Mouse (Mus musculus) stomach, postnatal 0 days (tissue): Measurements from ENCODE around the gene L3mbtl4.

ENCODE experiments used
- CTCF ChIP-seq: IDR thresholded peaks from 2 replicates; pipeline ENCODE4 v1.5.1; 2016; ENCODE audit warnings: antibody characterized with exemption, low read depth, mild to moderate bottlenecking, moderate library complexity
- EP300 ChIP-seq: optimal IDR thresholded peaks from 2 replicates; pipeline ENCODE3; 2016; ENCODE audit warnings: antibody characterized with exemption

GRCm38 (mm10) chr17:68602744-68603143 is 329.1 kb downstream of the L3mbtl4 start:
- TF ChIP-seq CTCF (no peak), EP300 (no peak)
